8 mouse cellular contexts compared by ENCODE assay signal in genomic region chr12:21260494-21261256, GRCm38 (mm10). TPM values are rescaled to one million over a fixed set of nuclear protein-coding genes. Genes with fewer than 3 reads are reported as not detected.
DNase-seq lines count a peak whose midpoint lies in the region; ATAC-seq and TF ChIP-seq lines count a peak whose summit lies in the region.

No protein-coding gene starts in this region.

- H3K27ac ChIP-seq in cerebellum, adult 2 months (ENCODE audit: insufficient read depth, low read length) = no peak overlapping the region
- H3K27ac ChIP-seq in small intestine, adult 2 months (ENCODE audit: insufficient read depth, low read depth, low read length) = no peak overlapping the region

- peaks cover 38% of the 10 kb centered on the region for H3K36me3 ChIP-seq in small intestine, adult 2 months (ENCODE audit: control insufficient read depth, insufficient read depth, low read length)

- no peak for ATAC-seq in activated CD4-positive, CD25-positive, alpha-beta regulatory T cell, adult 4 months

- no peak for DNase-seq in cerebellum, adult 2 months
- DNase-seq in cerebellum, adult 11-12 months = no peak
- peak; percentile 26 to 33 for DNase-seq in left cerebral cortex, postnatal 25 days (ENCODE audit: low spot score in 2 of 2)
- DNase-seq in left cerebral cortex, postnatal 4 days = no peak
- peak; percentile 54 for DNase-seq in brain, adult 2 months (ENCODE audit: low read depth, low spot score)
- DNase-seq in neural tube, embryonic 10.5 days (ENCODE audit: extremely low spot score, low spot score) = no peak

- no peak overlapping the region for H3K4me3 ChIP-seq in cerebellum, adult 2 months (replicated peaks; ENCODE audit: insufficient read depth, low read depth, low read length)
- H3K4me3 ChIP-seq in small intestine, adult 2 months (ENCODE audit: low read depth, low read length) = no peak overlapping the region

- TF ChIP-seq POLR2A in cerebellum, adult 2 months (IDR thresholded peaks at IDR 0.05; ENCODE audit: borderline replicate concordance, insufficient read depth, low read length) = no peak
- TF ChIP-seq POLR2A in small intestine, adult 2 months (IDR thresholded peaks at IDR 0.05; ENCODE audit: low read depth, low read length) = no peak

- no peaks in the 10 kb centered on the region for H3K27me3 ChIP-seq in cerebellum, adult 2 months (ENCODE audit: control insufficient read depth, insufficient read depth, low read length)
- no peaks in the 10 kb centered on the region for H3K27me3 ChIP-seq in small intestine, adult 2 months (ENCODE audit: control insufficient read depth, insufficient read depth, low read length)

- peak; percentile 41; the same call in 1 of the 2 replicates for TF ChIP-seq CTCF in cerebellum, adult 2 months (IDR thresholded peaks at IDR 0.05; ENCODE audit: borderline replicate concordance, insufficient read depth, low read depth, low read length)
- TF ChIP-seq CTCF in small intestine, adult 2 months (IDR thresholded peaks at IDR 0.05; ENCODE audit: extremely low read depth, insufficient read length, insufficient replicate concordance, low read depth, low read length) = peak; percentile 61; the same call in 1 of the 2 replicates

- no peaks in the 10 kb centered on the region for H3K4me1 ChIP-seq in cerebellum, adult 2 months (ENCODE audit: control insufficient read depth, insufficient read depth, low read length)
- H3K4me1 ChIP-seq in small intestine, adult 2 months (ENCODE audit: control insufficient read depth, insufficient read depth, insufficient read length, low read length) = no peaks in the 10 kb centered on the region

- intact Hi-C loops in left cerebral cortex, postnatal 25 days (cut with DNase I) = loop anchor here (5.0 kb wide), 1 partner anchor 333 kb away; no protein-coding TSS in a partner anchor
- intact Hi-C loops in left cerebral cortex, postnatal 4 days (cut with DNase I) = no loop called here

- 92% methylated on average over 6 of the region's 6 CpGs for WGBS in cerebellum, adult 2 months
- 89% methylated on average over 6 of the region's 6 CpGs for WGBS in small intestine, adult 2 months

RNA-seq across cellular contexts. Expression of gene Cpsf3, which starts 24.5 kb away (rescaled TPM):
- polyA plus RNA-seq in cerebellum, adult 2 months (2012; rRNA removed) = 71.4 and 76.3 TPM in 2 replicates
- total RNA-seq in left cerebral cortex, postnatal 25 days (2021) = 10 to 100 TPM; 42.2 to 47.1 TPM
- total RNA-seq in left cerebral cortex, postnatal 4 days (2021) = 10 to 100 TPM; 54.6 to 58.0 TPM
- polyA plus RNA-seq in small intestine, adult 2 months (2012; rRNA removed) = 3.7 and 9.9 TPM in 2 replicates
- 100 to 1,000 TPM; 119 to 123 TPM for polyA plus RNA-seq in activated CD4-positive, CD25-positive, alpha-beta regulatory T cell, adult 4 months (2017; shearing (Covaris generic))

RNA-seq across cellular contexts. Expression of gene Itgb1bp1, which starts 25.4 kb away (rescaled TPM):
- polyA plus RNA-seq in cerebellum, adult 2 months (2012; rRNA removed) = 66.9 and 70.6 TPM in 2 replicates
- 10 to 100 TPM; 33.0 to 35.2 TPM for total RNA-seq in left cerebral cortex, postnatal 25 days (2021)
- total RNA-seq in left cerebral cortex, postnatal 4 days (2021) = 10 to 100 TPM; 33.4 to 35.3 TPM
- polyA plus RNA-seq in small intestine, adult 2 months (2012; rRNA removed) = 2.1 and 3.7 TPM in 2 replicates
- 10 to 100 TPM; 81.7 to 94.8 TPM for polyA plus RNA-seq in activated CD4-positive, CD25-positive, alpha-beta regulatory T cell, adult 4 months (2017; shearing (Covaris generic))

RNA-seq across cellular contexts. Expression of gene Iah1, which starts 55.5 kb away (rescaled TPM):
- polyA plus RNA-seq in cerebellum, adult 2 months (2012; rRNA removed) = 36.8 and 37.2 TPM in 2 replicates
- 10 to 100 TPM; 13.0 to 15.6 TPM for total RNA-seq in left cerebral cortex, postnatal 25 days (2021)
- total RNA-seq in left cerebral cortex, postnatal 4 days (2021) = 10 to 100 TPM; 18.7 to 22.2 TPM
- polyA plus RNA-seq in small intestine, adult 2 months (2012; rRNA removed) = 10.7 and 63.7 TPM in 2 replicates
- 10 to 100 TPM; 51.7 to 55.5 TPM for polyA plus RNA-seq in activated CD4-positive, CD25-positive, alpha-beta regulatory T cell, adult 4 months (2017; shearing (Covaris generic))

Comparison
In these comparisons a context has a peak if more than half of its experiments do, and no peak if none do; other contexts are left out.
1. DNase-seq: peak in left cerebral cortex, postnatal 25 days (2 of 2) and brain, adult 2 months (single experiment); none in cerebellum, adult 2 months (0 of 2), cerebellum, adult 11-12 months (single experiment), left cerebral cortex, postnatal 4 days (single experiment) and neural tube, embryonic 10.5 days (single experiment).
2. RNA of gene Itgb1bp1, which starts 25.4 kb away (polyA plus RNA-seq): 81.7 to 94.8 TPM in activated CD4-positive, CD25-positive, alpha-beta regulatory T cell, adult 4 months and 66.9 to 70.6 TPM in cerebellum, adult 2 months; 2.1 to 3.7 TPM in small intestine, adult 2 months; every median in the first group is over 10 times any median in the second.